Mouse (Mus musculus) ZHBTc4 (cell line): ENCODE measurements at regions not wholly inside any gene's neighbourhood (a gene's known extent, or its start where the extent isn't known, plus 50 kb on each side); places are given as distances from the start of the nearest gene placed in this dataset.

Source experiments
- DNase-seq: peaks from one replicate; pipeline ENCODE4 v3.0.0-alpha.2; 2011; ENCODE audit warnings: low read depth, low spot score

GRCm38 (mm10) chr11:89147990-89148389 is 74.3 kb downstream of the Gm525 start:
- DNase-seq, result no peak

GRCm38 (mm10) chr11:89145281-89145945 is 71.8 kb downstream of the Gm525 start:
- peak; percentile 32 for DNase-seq

GRCm38 (mm10) chr11:89142527-89143154 is 69.0 kb downstream of the Gm525 start:
- DNase-seq, result no peak
